Mouse (Mus musculus) midbrain, embryonic 16.5 days (tissue): ENCODE data around the gene Gm5862. TPM values are rescaled to one million over a fixed set of nuclear protein-coding genes. Genes with fewer than 3 reads are reported as not detected.

Experiments
- polyA plus RNA-seq: library from polyadenylated mRNA; unstranded; fragments of >200 nt; fragmentation: Nextera tagmentation; extraction: Ambion mirVana; gene quantifications from 2 replicates; pipeline ENCODE4 v1.2.1, GENCODE M21; 2015

Gene Gm5862
- polyA plus RNA-seq, 1 experiment from 2014 or later: not detected

Other genes starting within 250 kb of the Gm5862 start
- 0.09 TPM in 1 of 2 replicates, not detected in the other for gene Gm21663, start 80.5 kb downstream of the Gm5862 start, polyA plus RNA-seq
- gene Gm21671, start 68.5 kb downstream of the Gm5862 start, polyA plus RNA-seq: 0.25 and 0.27 TPM in 2 replicates
- gene Gm21680, start 50.3 kb downstream of the Gm5862 start, polyA plus RNA-seq: 0.17 and 0.43 TPM in 2 replicates
- 0.20 and 0.30 TPM in 2 replicates for gene Gm21698, start 34.3 kb downstream of the Gm5862 start, polyA plus RNA-seq
- 0.29 and 0.36 TPM in 2 replicates for gene Gm1979, start 18.1 kb downstream of the Gm5862 start, polyA plus RNA-seq
- 0.13 and 0.15 TPM in 2 replicates for gene Speer4a, start 16.6 kb upstream of the Gm5862 start, polyA plus RNA-seq
- 0.12 and 0.21 TPM in 2 replicates for gene Gm7347, start 35.7 kb upstream of the Gm5862 start, polyA plus RNA-seq
- 0.09 and 0.11 TPM in 2 replicates for gene Gm10471, start 66.4 kb upstream of the Gm5862 start, polyA plus RNA-seq
- gene 5031410I06Rik, start 82.4 kb upstream of the Gm5862 start, polyA plus RNA-seq: 0.09 and 0.16 TPM in 2 replicates
- 0.14 and 0.22 TPM in 2 replicates for gene Gm10220, start 98.5 kb upstream of the Gm5862 start, polyA plus RNA-seq
- gene Gm7361, start 234.8 kb upstream of the Gm5862 start, polyA plus RNA-seq: 0.36 and 0.49 TPM in 2 replicates